Mouse (Mus musculus) gastrocnemius, adult 8-10 months (tissue): ENCODE measurements around the gene Klra4. TPM values are rescaled to one million over a fixed set of nuclear protein-coding genes. Genes with fewer than 3 reads are reported as not detected.
"Not testable (repeated sequence)": the region's sequence is repeated elsewhere in the genome, so short reads cannot be mapped to it uniquely, and the experiment has no call there.

ENCODE experiments used
- DNase-seq, 2 experiments: peaks; one replicate each; pipeline ENCODE4 v3.0.0; 2022; ENCODE audit warnings: low spot score in 2 of 2
- total RNA-seq, 4 experiments: library from RNA; stranded (reverse); gene quantifications; 2 replicates each; pipeline ENCODE4 v1.2.4; 2022

The Klra4 gene
- total RNA-seq = not detected

GRCm38 (mm10) chr6:130067171-130067570, at the start of gene Klra4:
Gene Klra4 (minus strand): TSS chr6:130067271.
- DNase-seq = not testable (repeated sequence)

GRCm38 (mm10) chr6:130110485-130110884, 43.4 kb upstream of the Klra4 start:
- DNase-seq = no peak

GRCm38 (mm10) chr6:130102743-130103142, 35.7 kb upstream of the Klra4 start:
- not testable (repeated sequence) for DNase-seq

- DNase-seq = no peak
Measured at GRCm38 (mm10) chr6:130092336-130092948, 25.4 kb upstream of the Klra4 start.

GRCm38 (mm10) chr6:130065196-130065595, 1.9 kb downstream of the Klra4 start:
- DNase-seq = no peak

- DNase-seq = not testable (repeated sequence)
Measured at GRCm38 (mm10) chr6:130035146-130035545, 31.9 kb downstream of the Klra4 start.

GRCm38 (mm10) chr6:130031493-130032089, 35.5 kb downstream of the Klra4 start:
- not testable (repeated sequence) for DNase-seq

- no peak for DNase-seq
Measured at GRCm38 (mm10) chr6:130026854-130027253, 40.2 kb downstream of the Klra4 start, which contains the start of gene Klra6. Gene Klra6 (minus strand): TSS chr6:130026954.

Other genes starting within 250 kb of the Klra4 start
- gene Gm17631, start 204.6 kb downstream of the Klra4 start, total RNA-seq = not detected
- not detected for gene Klra17, start 190.6 kb downstream of the Klra4 start, total RNA-seq
- not detected for gene Klra5, start 149.6 kb downstream of the Klra4 start, total RNA-seq
- gene Klra6, start 40.3 kb downstream of the Klra4 start, total RNA-seq = not detected
- under 1 TPM in 1 of 4 experiments, not detected in 3; 0.25 TPM for gene Klra8, start 62.6 kb upstream of the Klra4 start, total RNA-seq
- gene Klra9, start 125.8 kb upstream of the Klra4 start, total RNA-seq = under 1 TPM; 0.29 to 0.45 (median 0.29) TPM
- gene Klra7, start 166.1 kb upstream of the Klra4 start, total RNA-seq = not detected
- gene Klra10, start 214.7 kb upstream of the Klra4 start, total RNA-seq = not detected